Mouse (Mus musculus) macrophage (primary cell): Measurements from ENCODE around the gene Zfyve27. TPM values are rescaled to one million over a fixed set of nuclear protein-coding genes. Genes with fewer than 3 reads are reported as not detected.

Experiments
- H3K27ac ChIP-seq: fragments of 350-480 bp; formaldehyde crosslinking; 2 replicates; pipeline ENCODE4 v1.9.0; 2021
- H3K36me3 ChIP-seq: fragments of 350-480 bp; formaldehyde crosslinking; 2 replicates; pipeline ENCODE4 v1.9.0; 2021; ENCODE audit errors: inconsistent target
- H3K4me3 ChIP-seq: fragments of 350-480 bp; formaldehyde crosslinking; 2 replicates; pipeline ENCODE4 v1.9.0; 2021; ENCODE audit errors: inconsistent target
- H3K79me2 ChIP-seq: fragments of 350-480 bp; formaldehyde crosslinking; 2 replicates; pipeline ENCODE4 v1.9.0; 2021; ENCODE audit errors: inconsistent target
- WGBS: methylation state at CpG from one replicate; pipeline ENCODE4 v1.1.7; 2026; ENCODE audit warnings: inconsistent platforms; ENCODE audit not compliant: missing documents; 5-methylcytosine and 5-hydroxymethylcytosine counted together
- polyA plus RNA-seq: library from polyadenylated mRNA; stranded (reverse); fragments of 250-400 nt; gene quantifications from 3 replicates; pipeline ENCODE4 v1.2.4, GENCODE M21; 2018; ENCODE audit warnings: inconsistent platforms

Zfyve27 gene
- polyA plus RNA-seq, 1 experiment from 2014 or later: 10.8 TPM

- WGBS: 99% methylated on average over 14 of the region's 14 CpGs
- H3K27ac ChIP-seq: no peak overlapping the region
- peaks cover 56% of the 10 kb centered on the region for H3K36me3 ChIP-seq
- no peak overlapping the region for H3K4me3 ChIP-seq
- peaks cover 19% of the 10 kb centered on the region; the same call in 1 of the 2 replicates for H3K79me2 ChIP-seq
Measured at GRCm38 (mm10) chr19:42179356-42179755, 15.6 kb downstream of the Zfyve27 start.

- Histone ChIP-seq H3K36me3 (peaks cover 88% of the 10 kb centered on the region), H3K27ac (no peak overlapping the region), H3K79me2 (no peaks in the 10 kb centered on the region), H3K4me3 (no peak overlapping the region)
- WGBS: 84% methylated on average over 5 of the region's 6 CpGs
Measured at GRCm38 (mm10) chr19:42182673-42183072, 18.9 kb downstream of the Zfyve27 start.

GRCm38 (mm10) chr19:42189735-42190134 is 26.0 kb downstream of the Zfyve27 start:
- 59% methylated on average over 4 of the region's 4 CpGs for WGBS
- Histone ChIP-seq H3K36me3 (peaks cover 72% of the 10 kb centered on the region), H3K27ac (no peak overlapping the region), H3K4me3 (no peak overlapping the region), H3K79me2 (no peaks in the 10 kb centered on the region)

- Histone ChIP-seq H3K79me2 (no peaks in the 10 kb centered on the region), H3K27ac (no peak overlapping the region), H3K36me3 (peaks cover 64% of the 10 kb centered on the region), H3K4me3 (no peak overlapping the region)
- WGBS: 58% methylated on average over 5 of the region's 5 CpGs
Measured at GRCm38 (mm10) chr19:42190494-42190893, 26.7 kb downstream of the Zfyve27 start.

- H3K79me2 ChIP-seq: no peaks in the 10 kb centered on the region
- 100% methylated on average over 2 of the region's 2 CpGs for WGBS
- H3K27ac ChIP-seq: no peak overlapping the region
- no peak overlapping the region for H3K4me3 ChIP-seq
- peaks cover 38% of the 10 kb centered on the region for H3K36me3 ChIP-seq
Measured at GRCm38 (mm10) chr19:42193311-42193710, 29.6 kb downstream of the Zfyve27 start.

GRCm38 (mm10) chr19:42196378-42196777 is 32.6 kb downstream of the Zfyve27 start:
- Histone ChIP-seq H3K4me3 (no peak overlapping the region), H3K79me2 (no peaks in the 10 kb centered on the region)
- 70% methylated on average over 4 of the region's 4 CpGs for WGBS

GRCm38 (mm10) chr19:42197066-42197465 is 33.3 kb downstream of the Zfyve27 start:
- 73% methylated on average over 4 of the region's 4 CpGs for WGBS
- H3K36me3 ChIP-seq: 0 out of 2 replicates have a peak, but pooled peaks cover 3% of the 10 kb centered on the region
- H3K27ac ChIP-seq: no peak overlapping the region
- no peaks in the 10 kb centered on the region for H3K79me2 ChIP-seq
- H3K4me3 ChIP-seq: no peak overlapping the region

More at GRCm38 (mm10) chr19:42196378-42196777, 32.6 kb downstream of the Zfyve27 start:
- H3K27ac ChIP-seq: no peak overlapping the region
- peaks cover 10% of the 10 kb centered on the region for H3K36me3 ChIP-seq

- no peaks in the 10 kb centered on the region for H3K79me2 ChIP-seq
- H3K27ac ChIP-seq: no peak overlapping the region
- 61% methylated on average over 11 of the region's 11 CpGs for WGBS
- no peak overlapping the region for H3K4me3 ChIP-seq
- no peaks in the 10 kb centered on the region for H3K36me3 ChIP-seq
Measured at GRCm38 (mm10) chr19:42198026-42198425, 34.3 kb downstream of the Zfyve27 start.

- H3K36me3 ChIP-seq: no peaks in the 10 kb centered on the region
- no peak within 1 kb of the TSS for H3K27ac ChIP-seq
- no peak within 1 kb of the TSS for H3K4me3 ChIP-seq
- H3K79me2 ChIP-seq: no peaks in the 10 kb centered on the region
- WGBS: 4% methylated on average over 60 of the region's 60 CpGs
Measured at GRCm38 (mm10) chr19:42201696-42202381, 38.1 kb downstream of the Zfyve27 start, which contains the start of gene Sfrp5. TSS of gene Sfrp5 (minus strand) at chr19:42202252.

- H3K4me3 ChIP-seq: no peak overlapping the region
- 47% methylated on average over 8 of the region's 8 CpGs for WGBS
- no peaks in the 10 kb centered on the region for H3K36me3 ChIP-seq
- H3K79me2 ChIP-seq: no peaks in the 10 kb centered on the region
- no peak overlapping the region for H3K27ac ChIP-seq
Measured at GRCm38 (mm10) chr19:42202467-42202866, 38.7 kb downstream of the Zfyve27 start.

- H3K27ac ChIP-seq: no peak overlapping the region
- H3K79me2 ChIP-seq: no peaks in the 10 kb centered on the region
- H3K4me3 ChIP-seq: no peak overlapping the region
- WGBS: 93% methylated on average over 4 of the region's 4 CpGs
- H3K36me3 ChIP-seq: no peaks in the 10 kb centered on the region
Measured at GRCm38 (mm10) chr19:42204306-42204705, 40.6 kb downstream of the Zfyve27 start.

GRCm38 (mm10) chr19:42205201-42205600 is 41.5 kb downstream of the Zfyve27 start:
- H3K36me3 ChIP-seq: no peaks in the 10 kb centered on the region
- H3K27ac ChIP-seq: no peak overlapping the region
- no peaks in the 10 kb centered on the region for H3K79me2 ChIP-seq
- WGBS: 83% methylated on average over 8 of the region's 8 CpGs
- no peak overlapping the region for H3K4me3 ChIP-seq

GRCm38 (mm10) chr19:42209485-42209884 is 45.7 kb downstream of the Zfyve27 start:
- no peaks in the 10 kb centered on the region for H3K79me2 ChIP-seq
- no peaks in the 10 kb centered on the region for H3K36me3 ChIP-seq
- H3K27ac ChIP-seq: no peak overlapping the region
- WGBS: 79% methylated on average over 7 of the region's 7 CpGs
- H3K4me3 ChIP-seq: no peak overlapping the region

GRCm38 (mm10) chr19:42209976-42210375 is 46.2 kb downstream of the Zfyve27 start:
- Histone ChIP-seq H3K4me3 (no peak overlapping the region), H3K27ac (no peak overlapping the region), H3K36me3 (no peaks in the 10 kb centered on the region), H3K79me2 (no peaks in the 10 kb centered on the region)
- WGBS: 69% methylated on average over 6 of the region's 6 CpGs

GRCm38 (mm10) chr19:42211936-42212335 is 48.2 kb downstream of the Zfyve27 start:
- WGBS: 31% methylated on average over 8 of the region's 8 CpGs
- Histone ChIP-seq H3K79me2 (no peaks in the 10 kb centered on the region), H3K27ac (no peak overlapping the region), H3K36me3 (no peaks in the 10 kb centered on the region), H3K4me3 (no peak overlapping the region)

- Histone ChIP-seq H3K79me2 (no peaks in the 10 kb centered on the region), H3K27ac (no peak overlapping the region), H3K4me3 (no peak overlapping the region), H3K36me3 (no peaks in the 10 kb centered on the region)
- WGBS: 80% methylated on average over 2 of the region's 2 CpGs
Measured at GRCm38 (mm10) chr19:42214601-42215000, 50.9 kb downstream of the Zfyve27 start.
